Mouse (Mus musculus): ENCODE data around the gene Cldn14. TPM values are rescaled to one million over a fixed set of nuclear protein-coding genes. Genes with fewer than 3 reads are reported as not detected.
A peak's percentile ranks its signal among the peaks of the same experiment; 100 is the strongest.

Gene Cldn14
- polyA plus RNA-seq, 1 experiment, result 0.42 TPM

GRCm38 (mm10) chr16:93961099-93961646 lies 47.5 kb downstream of the Cldn14 start:
- H3K27me3 ChIP-seq (ENCODE audit: control insufficient read depth, insufficient read depth, low read length, poor library complexity, severe bottlenecking), result no peaks in the 10 kb centered on the region
- no peaks in the 10 kb centered on the region for H3K9me3 ChIP-seq (replicated peaks; ENCODE audit: control insufficient read depth, insufficient read depth, low read length, poor library complexity, severe bottlenecking)
- no peak overlapping the region for H3K9ac ChIP-seq (ENCODE audit: low read depth, poor library complexity, severe bottlenecking)
- H3K4me3 ChIP-seq (ENCODE audit: low read depth, low read length), result no peak overlapping the region
- TF ChIP-seq EP300 (IDR thresholded peaks at IDR 0.05; ENCODE audit: insufficient read depth, low read depth, low read length) (peak; percentile 71; the same call in 1 of the 2 replicates), CTCF (IDR thresholded peaks at IDR 0.05; ENCODE audit: low read depth, low read length) (no peak)
- no peaks in the 10 kb centered on the region for H3K36me3 ChIP-seq (ENCODE audit: control insufficient read depth, insufficient read depth, low read length, poor library complexity, severe bottlenecking)
- H3K27ac ChIP-seq (ENCODE audit: insufficient read depth, low read length), result no peak overlapping the region
- no peaks in the 10 kb centered on the region for H3K4me1 ChIP-seq (ENCODE audit: control insufficient read depth, insufficient read depth, low read length)

GRCm38 (mm10) chr16:93960495-93960894 lies 48.1 kb downstream of the Cldn14 start:
- Histone ChIP-seq H3K9me3 (replicated peaks; ENCODE audit: control insufficient read depth, insufficient read depth, low read length, poor library complexity, severe bottlenecking) (no peaks in the 10 kb centered on the region), H3K27ac (ENCODE audit: insufficient read depth, low read length) (no peak overlapping the region), H3K4me1 (ENCODE audit: control insufficient read depth, insufficient read depth, low read length) (no peaks in the 10 kb centered on the region), H3K36me3 (ENCODE audit: control insufficient read depth, insufficient read depth, low read length, poor library complexity, severe bottlenecking) (no peaks in the 10 kb centered on the region), H3K27me3 (ENCODE audit: control insufficient read depth, insufficient read depth, low read length, poor library complexity, severe bottlenecking) (no peaks in the 10 kb centered on the region), H3K4me3 (ENCODE audit: low read depth, low read length) (no peak overlapping the region), H3K9ac (ENCODE audit: low read depth, poor library complexity, severe bottlenecking) (no peak overlapping the region)
- no peak for TF ChIP-seq CTCF (IDR thresholded peaks at IDR 0.05; ENCODE audit: low read depth, low read length)
- TF ChIP-seq POLR2A (IDR thresholded peaks at IDR 0.05; ENCODE audit: insufficient read depth, low read length), result no peak
- no peak for TF ChIP-seq EP300 (IDR thresholded peaks at IDR 0.05; ENCODE audit: insufficient read depth, low read depth, low read length)

GRCm38 (mm10) chr16:93957402-93957801 lies 51.2 kb downstream of the Cldn14 start:
- Histone ChIP-seq H3K27me3 (ENCODE audit: control insufficient read depth, insufficient read depth, low read length, poor library complexity, severe bottlenecking) (no peaks in the 10 kb centered on the region), H3K27ac (ENCODE audit: insufficient read depth, low read length) (no peak overlapping the region), H3K9me3 (replicated peaks; ENCODE audit: control insufficient read depth, insufficient read depth, low read length, poor library complexity, severe bottlenecking) (no peaks in the 10 kb centered on the region), H3K4me3 (ENCODE audit: low read depth, low read length) (no peak overlapping the region), H3K4me1 (ENCODE audit: control insufficient read depth, insufficient read depth, low read length) (no peaks in the 10 kb centered on the region), H3K9ac (ENCODE audit: low read depth, poor library complexity, severe bottlenecking) (no peak overlapping the region), H3K36me3 (ENCODE audit: control insufficient read depth, insufficient read depth, low read length, poor library complexity, severe bottlenecking) (no peaks in the 10 kb centered on the region)
- TF ChIP-seq POLR2A (IDR thresholded peaks at IDR 0.05; ENCODE audit: insufficient read depth, low read length) (no peak), EP300 (IDR thresholded peaks at IDR 0.05; ENCODE audit: insufficient read depth, low read depth, low read length) (no peak), CTCF (IDR thresholded peaks at IDR 0.05; ENCODE audit: low read depth, low read length) (no peak)

GRCm38 (mm10) chr16:93956986-93957385 lies 51.7 kb downstream of the Cldn14 start:
- H3K4me3 ChIP-seq (ENCODE audit: low read depth, low read length), result no peak overlapping the region
- H3K27ac ChIP-seq (ENCODE audit: insufficient read depth, low read length), result no peak overlapping the region
- no peaks in the 10 kb centered on the region for H3K36me3 ChIP-seq (ENCODE audit: control insufficient read depth, insufficient read depth, low read length, poor library complexity, severe bottlenecking)
- H3K9ac ChIP-seq (ENCODE audit: low read depth, poor library complexity, severe bottlenecking), result no peak overlapping the region
- H3K27me3 ChIP-seq (ENCODE audit: control insufficient read depth, insufficient read depth, low read length, poor library complexity, severe bottlenecking), result no peaks in the 10 kb centered on the region
- no peaks in the 10 kb centered on the region for H3K9me3 ChIP-seq (replicated peaks; ENCODE audit: control insufficient read depth, insufficient read depth, low read length, poor library complexity, severe bottlenecking)
- TF ChIP-seq POLR2A (IDR thresholded peaks at IDR 0.05; ENCODE audit: insufficient read depth, low read length), result no peak
- no peak for TF ChIP-seq EP300 (IDR thresholded peaks at IDR 0.05; ENCODE audit: insufficient read depth, low read depth, low read length)
- TF ChIP-seq CTCF (IDR thresholded peaks at IDR 0.05; ENCODE audit: low read depth, low read length), result no peak
- H3K4me1 ChIP-seq (ENCODE audit: control insufficient read depth, insufficient read depth, low read length), result no peaks in the 10 kb centered on the region

GRCm38 (mm10) chr16:93947396-93947795 lies 61.2 kb downstream of the Cldn14 start:
- Histone ChIP-seq H3K9me3 (replicated peaks; ENCODE audit: control insufficient read depth, insufficient read depth, low read length, poor library complexity, severe bottlenecking) (no peaks in the 10 kb centered on the region), H3K4me1 (ENCODE audit: control insufficient read depth, insufficient read depth, low read length) (no peaks in the 10 kb centered on the region), H3K9ac (ENCODE audit: low read depth, poor library complexity, severe bottlenecking) (no peak overlapping the region), H3K4me3 (ENCODE audit: low read depth, low read length) (no peak overlapping the region), H3K27me3 (ENCODE audit: control insufficient read depth, insufficient read depth, low read length, poor library complexity, severe bottlenecking) (no peaks in the 10 kb centered on the region), H3K27ac (ENCODE audit: insufficient read depth, low read length) (no peak overlapping the region), H3K36me3 (ENCODE audit: control insufficient read depth, insufficient read depth, low read length, poor library complexity, severe bottlenecking) (no peaks in the 10 kb centered on the region)
- no peak for TF ChIP-seq POLR2A (IDR thresholded peaks at IDR 0.05; ENCODE audit: insufficient read depth, low read length)
- TF ChIP-seq CTCF (IDR thresholded peaks at IDR 0.05; ENCODE audit: low read depth, low read length), result peak; percentile 8
- TF ChIP-seq EP300 (IDR thresholded peaks at IDR 0.05; ENCODE audit: insufficient read depth, low read depth, low read length), result no peak

GRCm38 (mm10) chr16:93944301-93944700 lies 64.3 kb downstream of the Cldn14 start:
- H3K9ac ChIP-seq (ENCODE audit: low read depth, poor library complexity, severe bottlenecking), result no peak overlapping the region
- H3K27ac ChIP-seq (ENCODE audit: insufficient read depth, low read length), result no peak overlapping the region
- no peak overlapping the region for H3K4me3 ChIP-seq (ENCODE audit: low read depth, low read length)
- TF ChIP-seq CTCF (IDR thresholded peaks at IDR 0.05; ENCODE audit: low read depth, low read length) (no peak), EP300 (IDR thresholded peaks at IDR 0.05; ENCODE audit: insufficient read depth, low read depth, low read length) (no peak), POLR2A (IDR thresholded peaks at IDR 0.05; ENCODE audit: insufficient read depth, low read length) (no peak)
- H3K36me3 ChIP-seq (ENCODE audit: control insufficient read depth, insufficient read depth, low read length, poor library complexity, severe bottlenecking), result no peaks in the 10 kb centered on the region
- no peaks in the 10 kb centered on the region for H3K27me3 ChIP-seq (ENCODE audit: control insufficient read depth, insufficient read depth, low read length, poor library complexity, severe bottlenecking)
- H3K9me3 ChIP-seq (replicated peaks; ENCODE audit: control insufficient read depth, insufficient read depth, low read length, poor library complexity, severe bottlenecking), result no peaks in the 10 kb centered on the region
- H3K4me1 ChIP-seq (ENCODE audit: control insufficient read depth, insufficient read depth, low read length), result peaks cover 3% of the 10 kb centered on the region

All from ES-Bruce4 (cell line).